Mouse (Mus musculus): ENCODE results near the gene Pdpk1. TPM values are rescaled to one million over a fixed set of nuclear protein-coding genes. Genes with fewer than 3 reads are reported as not detected.

Pdpk1 gene
- polyA plus RNA-seq, 1 experiment = not detected

DNA sequence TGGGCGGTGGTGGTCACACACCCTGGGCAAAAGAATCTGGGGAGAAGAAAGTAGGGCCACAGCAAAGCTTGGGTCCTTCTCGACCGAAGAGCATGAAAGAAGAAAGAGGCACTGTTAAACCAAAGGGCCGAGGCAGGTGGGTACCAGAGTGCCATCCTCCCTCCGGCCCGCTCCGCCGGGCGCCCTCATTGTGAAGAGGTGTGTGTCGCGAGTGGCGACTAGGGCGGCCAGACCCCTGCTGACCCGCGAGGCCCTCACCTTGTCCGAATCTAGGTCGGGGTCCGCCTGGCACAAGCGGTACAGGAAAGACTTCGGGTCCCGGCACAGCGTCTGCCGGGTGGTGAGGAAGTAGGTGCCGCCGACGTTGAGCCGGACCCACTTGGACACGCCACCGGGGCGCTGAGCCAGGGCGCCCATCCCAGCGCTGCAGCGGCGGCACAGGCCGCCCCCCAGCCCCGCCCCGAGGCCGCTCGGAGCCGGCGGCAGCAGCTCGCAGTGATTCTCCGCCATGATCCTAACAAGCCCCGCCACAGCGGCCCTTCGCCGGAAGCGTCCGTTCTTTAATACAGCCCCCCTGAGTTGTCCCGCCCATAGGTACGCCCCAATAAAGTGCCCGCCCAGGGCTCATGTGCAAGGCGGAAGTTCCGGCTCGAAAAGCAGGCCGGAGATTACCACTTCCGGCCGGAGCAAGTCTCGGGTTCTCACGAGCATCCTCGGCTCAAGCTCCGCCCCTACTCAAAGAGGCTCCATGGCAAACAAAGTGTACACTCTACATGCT is 77.6 kb downstream of the Pdpk1 start, which contains the start of gene Kctd5:
Gene Kctd5 (minus strand): TSS at position 567 of the 778 bp plus-strand sequence.
- TF ChIP-seq POLR2A (IDR thresholded peaks at IDR 0.05; ENCODE audit: insufficient read depth, low read depth, low read length) (peak; percentile 80), CTCF (IDR thresholded peaks at IDR 0.05; ENCODE audit: insufficient read depth, low read depth, low read length) (no peak)
- WGBS = under 1% methylated on average over 62 of the region's 62 CpGs
- Histone ChIP-seq H3K4me3 (ENCODE audit: insufficient read depth, low read depth, low read length) (peak within 1 kb of the TSS; percentile 67), H3K4me1 (ENCODE audit: control insufficient read depth, insufficient read depth, low read length) (peaks cover 3% of the 10 kb centered on the region; the same call in 1 of the 2 replicates), H3K27ac (ENCODE audit: insufficient read depth, low read depth, low read length) (peak within 1 kb of the TSS; percentile 40)

DNA sequence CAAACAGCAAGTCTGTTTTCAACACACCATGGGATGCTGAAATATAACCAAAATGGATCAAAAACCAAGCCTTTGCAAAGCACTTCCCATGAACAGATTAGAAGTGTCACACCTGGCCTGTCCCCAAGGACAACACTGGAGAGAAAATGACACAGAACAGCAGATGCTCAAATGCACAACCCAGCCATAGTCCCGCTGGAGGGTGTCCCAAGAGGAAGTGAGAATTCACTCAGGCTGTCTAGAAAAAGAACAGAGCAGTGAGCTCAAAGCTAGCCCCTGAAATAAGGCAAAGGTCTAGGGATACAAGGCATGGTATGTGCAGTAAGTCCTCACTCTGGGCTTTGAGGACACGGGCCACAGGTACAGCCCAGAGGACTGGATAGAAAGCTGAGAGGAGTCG is 81.2 kb downstream of the Pdpk1 start:
- Histone ChIP-seq H3K4me3 (ENCODE audit: insufficient read depth, low read depth, low read length) (no peak overlapping the region), H3K27ac (ENCODE audit: insufficient read depth, low read depth, low read length) (no peak overlapping the region), H3K4me1 (ENCODE audit: control insufficient read depth, insufficient read depth, low read length) (peaks cover 15% of the 10 kb centered on the region)
- WGBS = 86% methylated on average over 3 of the region's 3 CpGs
- TF ChIP-seq CTCF (IDR thresholded peaks at IDR 0.05; ENCODE audit: insufficient read depth, low read depth, low read length) = no peak

DNA sequence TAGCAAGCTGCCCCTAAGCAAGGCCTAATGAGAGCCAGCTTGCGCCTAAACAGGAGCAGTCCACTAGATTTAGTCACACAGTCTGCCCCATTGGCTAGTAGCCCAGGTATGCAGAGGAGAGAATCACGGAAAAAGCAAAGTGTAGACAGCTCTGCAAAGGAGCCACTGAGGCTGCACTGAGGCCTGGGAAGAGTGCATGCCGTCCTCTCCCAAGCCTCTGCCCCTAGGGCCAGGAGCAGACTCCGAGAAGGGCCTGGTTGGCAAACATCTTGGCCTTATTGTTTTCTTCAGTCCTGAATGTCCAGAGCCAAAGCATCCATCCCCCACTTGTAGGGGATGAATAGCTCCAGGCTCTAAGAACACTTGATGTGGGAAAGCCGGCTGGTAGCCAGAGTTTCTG is 82.5 kb downstream of the Pdpk1 start:
- WGBS = 29% methylated on average over 5 of the region's 5 CpGs
- Histone ChIP-seq H3K27ac (ENCODE audit: insufficient read depth, low read depth, low read length) (peak overlapping the region; percentile 34; the same call in 1 of the 2 replicates), H3K4me1 (ENCODE audit: control insufficient read depth, insufficient read depth, low read length) (peaks cover 15% of the 10 kb centered on the region), H3K4me3 (ENCODE audit: insufficient read depth, low read depth, low read length) (no peak overlapping the region)
- TF ChIP-seq CTCF (IDR thresholded peaks at IDR 0.05; ENCODE audit: insufficient read depth, low read depth, low read length) (no peak), POLR2A (IDR thresholded peaks at IDR 0.05; ENCODE audit: insufficient read depth, low read depth, low read length) (no peak)

DNA sequence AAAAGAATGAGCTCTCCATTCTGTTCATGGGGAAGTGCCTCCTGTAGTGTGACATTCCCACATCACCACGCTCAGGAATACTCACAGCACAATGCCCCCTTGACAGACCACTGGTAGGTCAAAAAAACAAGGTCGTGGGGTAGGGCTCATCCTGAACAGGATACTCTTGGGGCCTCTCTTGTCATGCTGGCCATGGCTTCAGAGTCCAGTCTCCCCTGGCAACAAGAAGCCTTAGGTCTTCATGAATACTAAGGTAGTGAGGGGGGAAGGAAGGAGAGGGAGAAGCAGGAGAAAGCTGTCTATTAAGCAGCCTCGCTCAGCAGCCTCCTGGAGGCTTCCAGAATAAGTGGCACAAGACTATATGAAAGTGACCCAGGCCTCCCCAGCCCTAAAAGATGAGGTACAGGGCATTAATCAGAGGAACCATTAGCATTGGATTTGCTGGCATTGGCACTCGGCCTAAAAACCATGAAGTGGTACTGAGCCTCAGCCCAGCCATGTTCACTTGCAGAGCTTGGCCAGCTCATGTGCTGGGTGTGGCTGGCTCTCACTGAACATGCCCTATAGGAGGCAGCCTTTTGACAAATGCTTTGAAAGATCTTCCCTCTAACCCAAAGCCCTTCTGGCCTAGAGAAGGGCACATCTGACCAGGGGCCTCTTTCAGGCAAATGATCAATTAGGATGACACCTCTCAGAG is 88.1 kb downstream of the Pdpk1 start:
- peaks cover 14% of the 10 kb centered on the region for H3K4me1 ChIP-seq (ENCODE audit: control insufficient read depth, insufficient read depth, low read length)
- H3K27ac ChIP-seq (ENCODE audit: insufficient read depth, low read depth, low read length) = peak overlapping the region; percentile 20; the same call in 1 of the 2 replicates
- H3K4me3 ChIP-seq (ENCODE audit: insufficient read depth, low read depth, low read length) = no peak overlapping the region
- TF ChIP-seq POLR2A (IDR thresholded peaks at IDR 0.05; ENCODE audit: insufficient read depth, low read depth, low read length) (no peak), CTCF (IDR thresholded peaks at IDR 0.05; ENCODE audit: insufficient read depth, low read depth, low read length) (no peak)
- 58% methylated on average over 4 of the region's 4 CpGs for WGBS

DNA sequence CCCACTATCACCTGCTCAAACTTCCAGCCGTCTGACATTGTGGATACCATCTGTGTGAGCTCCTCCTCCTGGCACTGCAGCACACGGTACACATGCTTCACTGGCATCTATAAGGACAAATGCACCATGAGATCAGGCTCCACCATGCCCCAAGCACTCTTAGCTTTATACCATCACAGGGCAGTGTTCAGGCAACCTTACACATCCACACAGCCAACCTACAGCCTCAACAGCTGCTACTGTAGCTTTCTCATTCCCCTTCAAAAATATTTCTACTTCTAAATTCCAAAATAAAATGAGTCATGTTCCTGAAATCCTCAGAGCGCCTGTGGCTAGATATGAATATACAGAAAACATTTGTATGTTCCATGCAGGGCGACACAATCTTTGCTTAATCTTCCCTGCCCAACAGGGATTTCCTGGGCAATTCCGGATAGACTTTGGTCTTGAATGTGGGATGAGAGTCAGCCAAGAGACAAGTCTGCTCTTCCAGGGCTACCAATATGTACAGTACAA is 92.9 kb downstream of the Pdpk1 start:
- TF ChIP-seq POLR2A (IDR thresholded peaks at IDR 0.05; ENCODE audit: insufficient read depth, low read depth, low read length) (no peak), CTCF (IDR thresholded peaks at IDR 0.05; ENCODE audit: insufficient read depth, low read depth, low read length) (no peak)
- no peak overlapping the region for H3K4me3 ChIP-seq (ENCODE audit: insufficient read depth, low read depth, low read length)
- H3K4me1 ChIP-seq (ENCODE audit: control insufficient read depth, insufficient read depth, low read length) = peaks cover 4% of the 10 kb centered on the region; the same call in 1 of the 2 replicates
- WGBS = 85% methylated on average over 5 of the region's 5 CpGs
- H3K27ac ChIP-seq (ENCODE audit: insufficient read depth, low read depth, low read length) = no peak overlapping the region

DNA sequence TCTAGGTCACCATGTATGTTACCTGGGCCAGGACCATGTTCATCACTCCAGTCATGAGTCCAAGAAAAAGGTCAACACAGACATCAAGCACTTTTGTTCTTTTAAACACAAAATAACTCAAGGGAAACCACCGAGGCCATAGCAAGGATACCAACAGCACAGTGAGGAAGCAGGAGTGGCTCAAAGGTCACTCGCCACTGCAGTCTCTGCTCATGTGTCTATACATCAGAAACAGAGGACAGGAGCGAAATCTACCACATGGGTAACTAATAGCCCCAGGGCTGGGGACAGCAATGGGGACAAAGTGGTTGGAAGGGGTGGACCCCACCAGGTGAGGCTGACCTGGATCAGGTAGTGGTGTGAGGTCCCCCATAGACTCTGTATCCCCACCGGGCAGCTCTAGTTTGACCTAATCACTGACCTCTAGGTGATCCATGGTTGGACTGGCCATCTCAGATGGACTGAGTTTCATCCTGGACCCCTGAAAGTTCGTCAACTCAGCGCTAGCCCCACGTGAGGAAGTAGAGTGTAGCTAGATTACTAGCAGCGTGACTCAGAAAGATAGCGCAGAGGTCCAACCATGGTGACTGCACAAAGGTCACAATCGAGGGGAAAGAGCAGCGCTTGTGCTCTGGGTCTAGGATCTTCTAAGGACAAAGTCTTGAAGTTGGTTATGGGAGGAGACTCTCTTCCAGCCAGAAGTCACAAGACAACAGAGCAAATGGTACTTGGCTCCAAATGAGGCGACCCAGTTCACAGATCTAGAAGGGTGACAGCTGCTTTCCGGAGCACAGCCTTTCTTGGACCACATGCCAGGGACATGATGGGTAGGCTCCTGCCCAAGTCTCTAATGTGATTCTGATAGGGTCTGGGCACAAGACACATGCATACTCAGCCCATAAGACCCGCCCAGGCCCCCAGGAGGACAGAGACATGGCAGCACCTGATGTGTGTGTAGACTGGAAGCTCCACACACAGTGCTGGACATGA is 93.8 kb downstream of the Pdpk1 start:
- Histone ChIP-seq H3K4me3 (ENCODE audit: insufficient read depth, low read depth, low read length) (no peak overlapping the region), H3K27ac (ENCODE audit: insufficient read depth, low read depth, low read length) (no peak overlapping the region), H3K4me1 (ENCODE audit: control insufficient read depth, insufficient read depth, low read length) (0 out of 2 replicates have a peak, but pooled peaks cover 3% of the 10 kb centered on the region)
- TF ChIP-seq POLR2A (IDR thresholded peaks at IDR 0.05; ENCODE audit: insufficient read depth, low read depth, low read length) (no peak), CTCF (IDR thresholded peaks at IDR 0.05; ENCODE audit: insufficient read depth, low read depth, low read length) (no peak)
- WGBS = 87% methylated on average over 14 of the region's 14 CpGs

DNA sequence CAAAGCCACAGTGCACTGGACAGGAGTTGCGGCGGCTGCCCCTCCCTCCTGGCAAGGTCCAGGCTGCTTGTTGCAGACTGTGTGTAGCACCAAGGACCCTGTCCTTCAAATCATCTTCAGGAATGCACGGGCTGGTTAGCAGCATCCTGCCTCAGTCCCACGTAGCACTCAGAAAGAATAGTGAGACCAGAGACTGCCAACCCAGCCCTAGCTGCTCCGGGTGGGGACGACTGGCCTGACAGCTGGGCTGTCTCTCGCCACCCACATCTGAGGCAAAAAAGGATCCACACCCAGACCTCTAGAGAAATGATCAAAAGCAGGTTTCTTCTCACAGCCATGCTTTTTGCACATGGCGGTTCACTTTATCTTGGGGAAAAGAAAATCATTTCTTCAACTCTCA is 101.7 kb downstream of the Pdpk1 start:
- 71% methylated on average over 8 of the region's 8 CpGs for WGBS
- H3K4me3 ChIP-seq (ENCODE audit: insufficient read depth, low read depth, low read length) = no peak overlapping the region
- H3K27ac ChIP-seq (ENCODE audit: insufficient read depth, low read depth, low read length) = no peak overlapping the region
- TF ChIP-seq CTCF (IDR thresholded peaks at IDR 0.05; ENCODE audit: insufficient read depth, low read depth, low read length) = no peak
- no peak for TF ChIP-seq POLR2A (IDR thresholded peaks at IDR 0.05; ENCODE audit: insufficient read depth, low read depth, low read length)
- H3K4me1 ChIP-seq (ENCODE audit: control insufficient read depth, insufficient read depth, low read length) = no peaks in the 10 kb centered on the region

DNA sequence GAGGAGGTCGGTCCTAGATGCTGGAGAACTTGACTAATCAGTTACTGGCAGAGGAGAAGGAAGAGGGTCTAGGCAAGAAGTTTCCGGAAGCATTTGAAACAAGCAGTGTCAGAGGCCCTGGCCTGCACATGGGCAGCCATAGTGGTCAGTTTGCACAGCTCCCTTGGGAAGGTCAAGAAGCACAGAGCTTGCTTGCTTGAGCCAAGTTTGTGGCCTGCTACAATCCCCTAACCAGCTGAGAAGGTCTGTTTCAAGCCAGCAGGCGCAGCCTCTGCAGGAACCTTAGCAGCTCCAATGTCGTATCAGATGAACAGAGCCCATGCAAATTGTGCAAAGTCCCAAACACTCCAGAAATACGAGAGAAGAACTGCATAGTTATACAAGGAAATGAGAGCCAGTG is 102.7 kb downstream of the Pdpk1 start:
- TF ChIP-seq CTCF (IDR thresholded peaks at IDR 0.05; ENCODE audit: insufficient read depth, low read depth, low read length) (no peak), POLR2A (IDR thresholded peaks at IDR 0.05; ENCODE audit: insufficient read depth, low read depth, low read length) (no peak)
- H3K4me1 ChIP-seq (ENCODE audit: control insufficient read depth, insufficient read depth, low read length) = no peaks in the 10 kb centered on the region
- WGBS = 85% methylated on average over 5 of the region's 5 CpGs
- no peak overlapping the region for H3K27ac ChIP-seq (ENCODE audit: insufficient read depth, low read depth, low read length)
- no peak overlapping the region for H3K4me3 ChIP-seq (ENCODE audit: insufficient read depth, low read depth, low read length)
